Mouse (Mus musculus): ENCODE measurements at regions not wholly inside any gene's neighbourhood (a gene's known extent, or its start where the extent isn't known, plus 50 kb on each side); places are given as distances from the start of the nearest gene placed in this dataset.
"Not testable (repeated sequence)": the region's sequence is repeated elsewhere in the genome, so short reads cannot be mapped to it uniquely, and the experiment has no call there.

DNA sequence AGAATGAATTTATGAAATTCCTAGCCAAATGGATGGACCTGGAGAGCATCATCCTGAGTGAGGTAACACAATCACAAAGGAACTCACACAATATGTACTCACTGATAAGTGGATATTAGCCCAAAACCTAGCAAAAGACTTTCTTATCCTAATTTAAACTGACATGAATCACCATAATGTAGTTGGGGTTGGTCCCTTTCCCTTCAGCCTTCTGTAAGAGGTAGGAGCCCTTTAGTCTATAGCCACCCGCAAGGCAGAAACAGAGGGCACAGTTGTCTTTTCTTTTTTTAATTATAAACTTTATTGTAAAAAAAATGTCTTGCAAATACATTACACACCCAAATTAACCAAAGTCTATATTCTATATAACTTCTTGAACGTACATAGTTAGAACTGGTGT is 81.3 kb downstream of the Ogfrl1 start:
- ATAC-seq; in situ Hi-C loops (cut with MboI; ENCODE audit: low pct_unique_long_range_greater_than_20kb); CTCF ChIA-PET; H3K27me3 ChIP-seq; DNase-seq (ENCODE audit: low read depth, low spot score); POLR2A ChIA-PET: not testable (repeated sequence)

DNA sequence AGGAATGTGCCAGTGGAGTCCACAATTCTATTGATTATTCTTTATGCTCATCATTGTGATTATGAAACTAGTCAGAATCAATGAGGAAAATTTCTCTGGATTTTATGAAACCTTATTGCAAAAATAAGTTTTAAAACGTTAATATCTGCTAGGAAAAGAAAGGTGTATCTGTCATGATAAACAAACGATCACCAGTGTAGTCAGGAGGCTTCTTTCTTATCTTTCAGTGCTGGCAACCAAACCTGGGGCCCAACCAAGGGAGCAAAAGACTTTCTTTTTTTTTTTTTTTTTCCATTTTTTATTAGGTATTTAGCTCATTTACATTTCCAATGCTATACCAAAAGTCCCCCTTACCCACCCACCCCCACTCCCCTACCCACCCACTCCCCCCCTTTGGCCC is 82.7 kb downstream of the Ogfrl1 start:
- DNase-seq (ENCODE audit: low read depth, low spot score); ATAC-seq; in situ Hi-C loops (cut with MboI; ENCODE audit: low pct_unique_long_range_greater_than_20kb); POLR2A ChIA-PET; CTCF ChIA-PET; H3K27me3 ChIP-seq: not testable (repeated sequence)

DNA sequence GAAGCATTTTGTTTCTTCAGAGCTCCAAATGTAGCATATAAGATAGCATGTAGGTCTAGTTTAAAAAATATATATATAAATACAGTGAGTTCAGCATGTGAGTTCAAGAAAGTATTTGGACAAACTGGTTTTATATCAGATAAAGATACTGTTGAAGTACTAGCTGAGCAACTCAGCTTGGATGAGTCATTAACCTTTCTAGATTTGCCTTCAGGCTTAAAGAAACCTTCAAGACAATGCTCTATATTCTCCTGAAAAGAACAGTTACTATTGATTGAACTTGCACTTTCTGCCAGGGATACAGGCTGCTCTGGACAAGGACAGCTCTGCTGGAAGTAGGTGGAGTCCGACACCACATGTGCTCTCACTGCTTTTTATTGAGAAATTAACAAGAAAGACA is 104.9 kb downstream of the Ogfrl1 start:
- POLR2A ChIA-PET: no interaction called here
- no peak for DNase-seq (ENCODE audit: low read depth, low spot score)
- no peaks in the 10 kb centered on the region for H3K27me3 ChIP-seq
- TF ChIP-seq CTCF (IDR thresholded peaks at IDR 0.05): no peak
- in situ Hi-C loops (cut with MboI; ENCODE audit: low pct_unique_long_range_greater_than_20kb): loop anchor here (25.0 kb wide), 1 partner anchor 680 kb away; no protein-coding TSS in a partner anchor
- CTCF ChIA-PET: no interaction called here
- ATAC-seq: no peak

DNA sequence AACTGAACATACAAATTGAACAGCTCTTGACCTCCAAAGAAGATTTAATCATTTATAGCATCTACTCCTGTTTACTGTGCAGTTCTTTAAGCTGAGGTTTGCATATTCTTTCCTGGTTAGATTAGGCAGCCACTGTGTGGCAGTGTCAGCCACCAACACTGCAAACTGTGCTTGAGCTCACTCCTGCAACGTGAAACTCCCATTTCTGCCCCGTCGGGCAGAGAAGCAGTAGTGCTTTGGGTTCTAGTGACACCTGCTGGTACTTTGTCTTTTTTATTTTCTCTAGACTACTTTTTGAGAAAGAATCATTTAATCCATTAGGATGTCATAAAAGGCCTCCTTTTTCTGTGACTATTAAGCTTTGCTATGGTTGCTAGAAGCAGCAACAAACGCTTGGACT is 110.8 kb downstream of the Ogfrl1 start:
- ChIA-PET POLR2A (interaction anchor here (1.4 kb wide), 1 partner anchor 15 kb away, joined by 4 read pairs; no protein-coding TSS in a partner anchor), CTCF (interaction anchor here (1.4 to 2.7 kb wide), 3 partner anchors 16 to 116 kb away, joined by 4 to 11 read pairs (median 10); no protein-coding TSS in a partner anchor)
- H3K27me3 ChIP-seq: no peaks in the 10 kb centered on the region
- in situ Hi-C loops (cut with MboI; ENCODE audit: low pct_unique_long_range_greater_than_20kb): loop anchor here (25.0 kb wide), 1 partner anchor 674 kb away; no protein-coding TSS in a partner anchor
- ATAC-seq (peak; percentile 80), DNase-seq (ENCODE audit: low read depth, low spot score) (no peak)
- TF ChIP-seq CTCF (IDR thresholded peaks at IDR 0.05): peak; percentile 71

DNA sequence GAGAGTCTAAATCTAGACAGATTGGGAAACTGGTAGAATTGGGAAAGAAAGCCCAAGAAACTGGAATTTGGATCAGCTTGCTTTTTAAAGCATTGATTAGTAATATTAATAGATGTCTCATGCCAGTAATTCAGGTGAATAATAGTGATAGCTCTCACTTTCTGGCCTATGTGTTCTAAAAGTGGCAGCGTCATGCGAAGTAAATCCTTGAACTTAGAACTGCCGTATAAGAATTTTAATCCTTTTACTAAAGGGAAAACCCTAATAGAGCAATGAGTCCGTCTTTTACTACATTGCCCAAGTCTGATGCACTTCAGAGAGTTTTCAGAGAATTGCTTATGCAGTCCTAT is 114.7 kb downstream of the Ogfrl1 start:
- no peaks in the 10 kb centered on the region for H3K27me3 ChIP-seq
- ChIA-PET CTCF (no interaction called here), POLR2A (no interaction called here)
- no peak for TF ChIP-seq CTCF (IDR thresholded peaks at IDR 0.05)
- ATAC-seq: no peak
- DNase-seq (ENCODE audit: low read depth, low spot score): no peak
- in situ Hi-C loops (cut with MboI; ENCODE audit: low pct_unique_long_range_greater_than_20kb): loop anchor here (25.0 kb wide), 1 partner anchor 671 kb away; no protein-coding TSS in a partner anchor

DNA sequence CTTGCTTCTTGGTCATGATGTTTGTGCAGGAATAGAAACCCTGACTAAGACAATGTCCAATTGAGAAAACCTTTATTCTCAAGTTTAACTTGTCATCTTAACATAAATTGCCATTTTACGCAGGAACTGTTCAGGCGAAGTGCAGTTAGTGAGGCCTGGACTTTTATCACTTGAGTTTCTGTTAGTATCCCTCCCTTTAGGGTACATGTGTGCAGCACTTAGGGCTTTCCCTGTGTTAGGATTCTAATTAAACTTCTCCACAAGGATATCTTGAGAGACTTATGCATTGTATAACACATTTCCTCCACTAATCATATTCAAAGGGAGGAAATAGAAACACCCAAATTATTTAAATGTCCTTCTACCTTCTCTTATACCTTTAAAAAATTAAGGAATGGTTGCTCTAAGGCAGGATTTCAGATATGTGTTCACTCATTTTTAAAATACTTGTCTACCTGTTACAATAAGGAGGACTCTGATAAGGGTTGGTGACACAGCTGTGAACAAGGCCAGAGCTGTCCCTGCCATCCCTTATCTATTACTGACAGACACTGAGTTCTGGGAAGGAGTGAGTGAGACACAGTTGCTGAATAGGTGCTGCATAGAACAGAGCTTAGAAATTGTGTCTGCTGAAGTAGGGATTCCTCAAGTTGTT is 115.2 kb downstream of the Ogfrl1 start:
- CTCF ChIA-PET: no interaction called here
- ATAC-seq (no peak), DNase-seq (ENCODE audit: low read depth, low spot score) (no peak)
- no peaks in the 10 kb centered on the region for H3K27me3 ChIP-seq
- in situ Hi-C loops (cut with MboI; ENCODE audit: low pct_unique_long_range_greater_than_20kb): loop anchor here (25.0 kb wide), 1 partner anchor 670 kb away; no protein-coding TSS in a partner anchor
- POLR2A ChIA-PET: no interaction called here
- TF ChIP-seq CTCF (IDR thresholded peaks at IDR 0.05): no peak

DNA sequence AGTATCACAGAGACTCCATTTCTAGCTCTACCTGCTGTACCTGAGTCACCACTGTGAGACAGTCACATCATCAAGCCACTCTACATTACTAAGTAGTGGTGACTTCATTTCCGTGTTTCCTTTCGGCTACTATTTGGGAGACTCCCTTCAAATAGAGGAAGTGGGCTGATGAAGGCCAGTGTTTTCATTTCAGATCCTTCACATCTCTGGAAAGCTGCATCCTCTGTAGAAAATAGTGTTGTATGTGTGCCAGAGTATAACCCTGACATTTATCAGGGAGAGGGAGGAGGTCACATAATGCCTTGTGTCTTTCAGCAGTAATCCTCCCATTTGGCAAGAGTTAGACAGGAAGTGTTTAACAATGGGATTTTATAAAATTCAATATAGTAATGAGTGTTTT is 117.7 kb downstream of the Ogfrl1 start:
- ChIA-PET POLR2A (no interaction called here), CTCF (interaction anchor here (1.7 kb wide), 1 partner anchor 9 kb away, joined by 5 read pairs; no protein-coding TSS in a partner anchor)
- in situ Hi-C loops (cut with MboI; ENCODE audit: low pct_unique_long_range_greater_than_20kb): loop anchor here (25.0 kb wide), 1 partner anchor 668 kb away; no protein-coding TSS in a partner anchor
- ATAC-seq (no peak), DNase-seq (ENCODE audit: low read depth, low spot score) (no peak)
- TF ChIP-seq CTCF (IDR thresholded peaks at IDR 0.05): no peak
- no peaks in the 10 kb centered on the region for H3K27me3 ChIP-seq

DNA sequence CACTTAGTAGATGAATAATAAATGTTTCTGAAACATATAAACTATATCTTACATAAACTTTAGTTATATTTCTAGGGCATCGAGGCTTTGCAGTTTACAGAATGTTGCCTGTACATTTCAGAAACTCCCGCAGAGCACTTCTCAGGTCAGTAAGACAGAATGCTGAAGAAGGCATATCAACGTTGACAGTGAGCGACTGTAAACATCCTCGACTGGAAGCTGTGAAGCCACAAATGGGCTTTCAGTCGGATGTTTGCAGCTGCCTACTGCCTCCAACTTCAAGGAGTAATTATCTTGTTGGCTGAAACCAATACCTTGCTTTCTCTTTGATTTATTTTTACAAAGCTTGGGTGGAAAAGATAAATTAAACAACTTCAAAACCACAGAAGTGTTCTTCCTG is 125.5 kb downstream of the Ogfrl1 start:
- ATAC-seq: no peak
- CTCF ChIA-PET: interaction anchor here (0.8 to 3.6 kb wide), 4 partner anchors 11 to 18 kb away, joined by 3 to 16 read pairs (median 10); no protein-coding TSS in a partner anchor
- no peak for DNase-seq (ENCODE audit: low read depth, low spot score)

DNA sequence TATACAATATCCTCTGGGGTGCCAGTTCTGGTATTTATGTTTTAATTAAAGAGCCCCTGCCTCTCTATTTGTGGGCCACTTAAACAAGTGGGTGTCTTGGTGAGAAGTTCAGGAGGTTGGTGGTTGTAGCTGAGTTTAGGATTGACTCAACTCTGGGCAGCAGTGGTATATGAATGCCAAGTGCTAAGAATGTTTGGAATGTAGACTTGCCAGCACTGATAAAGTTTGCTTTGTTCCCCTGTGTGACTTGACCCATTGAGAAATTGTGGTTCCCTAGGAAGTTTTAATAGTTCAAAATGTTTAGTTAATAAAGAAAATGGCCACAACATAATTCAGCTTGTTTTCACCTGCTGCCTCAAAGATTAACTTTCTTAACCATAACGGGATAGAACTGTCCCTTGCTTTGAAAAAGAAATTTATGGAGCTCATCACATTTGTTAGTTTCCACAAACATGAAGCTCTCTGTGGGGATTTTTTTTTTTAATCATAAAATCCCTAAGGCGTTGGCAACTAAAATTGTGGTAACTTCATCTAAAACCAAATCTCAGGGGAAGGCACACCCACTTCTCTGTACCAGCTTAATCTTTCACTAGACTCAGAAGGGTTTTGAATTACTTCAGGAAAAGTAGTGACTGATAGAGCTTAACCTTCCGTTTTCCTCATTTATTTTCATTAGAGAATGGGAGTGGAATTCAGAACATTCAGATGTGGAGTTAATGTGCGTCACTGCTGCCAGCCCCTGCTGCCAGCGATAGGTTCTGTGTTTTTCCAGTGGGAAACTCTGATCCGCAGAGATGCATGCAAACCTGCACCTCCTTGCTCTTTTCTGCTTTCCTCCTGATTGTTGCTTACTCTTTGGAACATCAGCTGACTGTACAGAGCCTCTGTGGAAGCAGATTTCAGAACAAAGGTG is 126.4 kb downstream of the Ogfrl1 start:
- peak; percentile 91 for DNase-seq (ENCODE audit: low read depth, low spot score)
- ATAC-seq: peak; percentile 96
- no peaks in the 10 kb centered on the region for H3K27me3 ChIP-seq
- in situ Hi-C loops (cut with MboI; ENCODE audit: low pct_unique_long_range_greater_than_20kb): loop anchor here (25.0 kb wide), 1 partner anchor 841 kb away; the partner anchor contains the start of gene Fam135a
- POLR2A ChIA-PET: interaction anchor here (1.0 to 3.0 kb wide), 2 partner anchors 15 kb away, joined by 4 to 16 read pairs; no protein-coding TSS in a partner anchor
- no peak for TF ChIP-seq CTCF (IDR thresholded peaks at IDR 0.05)
- CTCF ChIA-PET: interaction anchor here (0.8 to 3.6 kb wide), 5 partner anchors 9 to 18 kb away, joined by 3 to 16 read pairs (median 10); no protein-coding TSS in a partner anchor

More for the DNA sequence above, 125.5 kb downstream of the Ogfrl1 start:
- POLR2A ChIA-PET: interaction anchor here (0.8 to 3.0 kb wide), 2 partner anchors 16 to 98 kb away, joined by 3 to 16 read pairs; no protein-coding TSS in a partner anchor
- in situ Hi-C loops (cut with MboI; ENCODE audit: low pct_unique_long_range_greater_than_20kb): loop anchor here (25.0 kb wide), 1 partner anchor 840 kb away; the partner anchor contains the start of gene Fam135a
- no peaks in the 10 kb centered on the region for H3K27me3 ChIP-seq
- TF ChIP-seq CTCF (IDR thresholded peaks at IDR 0.05): no peak

DNA sequence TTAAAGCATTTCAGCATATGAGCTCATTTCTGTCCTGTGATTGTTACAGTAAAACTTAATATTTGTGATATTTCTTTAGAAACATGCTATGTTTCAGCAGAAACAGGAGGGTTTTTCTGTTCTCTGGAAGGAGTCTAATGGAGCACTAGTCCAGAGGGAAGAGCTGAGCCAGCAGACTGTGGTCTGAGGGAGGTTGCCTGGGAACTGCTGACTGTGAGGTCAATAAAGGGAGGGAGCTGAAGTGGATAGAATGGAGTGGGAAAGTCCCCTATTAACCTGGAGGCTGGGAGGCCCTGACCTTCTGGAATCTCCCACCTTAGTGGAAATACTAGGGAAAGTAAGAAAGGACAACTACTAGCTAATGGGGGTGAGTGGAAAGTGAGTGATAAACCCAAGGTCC is 129.5 kb downstream of the Ogfrl1 start:
- DNase-seq (ENCODE audit: low read depth, low spot score) (no peak), ATAC-seq (no peak)
- TF ChIP-seq CTCF (IDR thresholded peaks at IDR 0.05): no peak
- in situ Hi-C loops (cut with MboI; ENCODE audit: low pct_unique_long_range_greater_than_20kb): loop anchor here (25.0 kb wide), 1 partner anchor 844 kb away; the partner anchor contains the start of gene Fam135a
- H3K27me3 ChIP-seq: no peaks in the 10 kb centered on the region
- CTCF ChIA-PET: interaction anchor here (0.9 kb wide), 1 partner anchor 94 kb away, joined by 3 read pairs; no protein-coding TSS in a partner anchor
- POLR2A ChIA-PET: no interaction called here
